Mouse (Mus musculus) CD4-positive, CD25-positive, alpha-beta regulatory T cell (primary cell): ENCODE measurements around the gene Hhat. TPM values are rescaled to one million over a fixed set of nuclear protein-coding genes. Genes with fewer than 3 reads are reported as not detected.

ENCODE experiments used
- polyA plus RNA-seq: library from polyadenylated mRNA; unstranded; fragments of 100-300 nt; shearing (Covaris generic); gene quantifications from one replicate; pipeline ENCODE4 v1.2.1, GENCODE M21; 2017

Gene Hhat
- polyA plus RNA-seq = 4.3 TPM

GRCm38 (mm10) chr1:192770495-192771331, at the start of gene Hhat:
Gene Hhat, minus strand, starts transcription at chr1:192771223.

Other genes starting within 250 kb of the Hhat start
- 0.10 TPM for gene Sertad4, start 84.5 kb upstream of the Hhat start, polyA plus RNA-seq